Mouse (Mus musculus) megakaryocyte, embryonic 14.5 days (primary cell): ENCODE results near the gene 2200002D01Rik. TPM values are rescaled to one million over a fixed set of nuclear protein-coding genes. Genes with fewer than 3 reads are reported as not detected.
A peak's percentile ranks its signal among the peaks of the same experiment; 100 is the strongest.
"Not testable (repeated sequence)": the region's sequence is repeated elsewhere in the genome, so short reads cannot be mapped to it uniquely, and the experiment has no call there.

Experiments used
- H3K27me3 ChIP-seq: replicated peaks from 2 replicates; pipeline ENCODE3; 2012; ENCODE audit warnings: inconsistent platforms
- H3K36me3 ChIP-seq: replicated peaks from 2 replicates; pipeline ENCODE3; 2012; ENCODE audit warnings: low read length, inconsistent platforms, mixed read lengths
- H3K4me1 ChIP-seq: 2 replicates; pipeline ENCODE4 v1.6.1; 2012; ENCODE audit warnings: inconsistent platforms
- H3K4me3 ChIP-seq: replicated peaks from 2 replicates; pipeline ENCODE3; 2012; ENCODE audit warnings: moderate library complexity, mild to moderate bottlenecking, inconsistent platforms
- H3K9me3 ChIP-seq: 2 replicates; pipeline ENCODE4 v1.6.1; 2012; ENCODE audit warnings: inconsistent platforms
- FLI1 ChIP-seq: IDR thresholded peaks from 2 replicates; pipeline ENCODE4 v1.6.1; 2012; ENCODE audit warnings: low read length, inconsistent platforms, mixed read lengths
- GATA1 ChIP-seq: IDR thresholded peaks from 3 replicates; pipeline ENCODE4 v1.6.1; 2012; ENCODE audit warnings: mixed read lengths, low read length, inconsistent platforms, borderline replicate concordance
- polyA plus RNA-seq: library from polyadenylated mRNA; stranded (reverse); fragments of >175 nt; gene quantifications from 2 replicates; pipeline ENCODE4 v1.2.3, GENCODE M21; 2012; ENCODE audit warnings: low replicate concordance; ENCODE audit not compliant: insufficient read depth

The 2200002D01Rik gene
- polyA plus RNA-seq, 1 experiment: 0.46 TPM

- H3K27me3 ChIP-seq: no peaks in the 10 kb centered on the region
- H3K36me3 ChIP-seq: peaks cover 18% of the 10 kb centered on the region
- peaks cover 35% of the 10 kb centered on the region for H3K9me3 ChIP-seq
- H3K4me3 ChIP-seq: peak overlapping the region; percentile 93
- peaks cover 30% of the 10 kb centered on the region for H3K4me1 ChIP-seq
- TF ChIP-seq GATA1 (no peak), FLI1 (no peak)
Measured at GRCm38 (mm10) chr7:29211415-29212198, 36.7 kb downstream of the 2200002D01Rik start.

DNA sequence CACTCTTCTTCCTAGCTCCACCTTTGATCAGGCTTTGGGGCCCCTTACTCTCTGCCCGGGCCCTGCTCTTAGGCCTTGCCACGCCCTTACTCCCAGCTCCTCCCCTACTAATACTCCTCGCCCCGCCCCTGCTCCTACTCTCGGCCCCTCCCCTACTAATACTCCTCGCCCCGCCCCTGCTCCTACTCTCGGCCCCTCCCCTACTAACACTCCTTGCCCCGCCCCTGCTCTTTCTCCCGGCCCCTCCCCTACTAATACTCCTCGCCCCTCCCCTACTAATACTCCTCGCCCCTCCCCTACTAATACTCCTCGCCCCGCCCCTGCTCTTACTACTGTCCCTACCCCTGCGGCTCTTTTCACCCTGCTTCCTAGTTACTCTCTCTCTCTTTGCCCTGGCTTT lies 37.3 kb downstream of the 2200002D01Rik start:
- H3K4me1 ChIP-seq: peaks cover 29% of the 10 kb centered on the region
- peaks cover 13% of the 10 kb centered on the region for H3K36me3 ChIP-seq
- H3K27me3 ChIP-seq: not testable (repeated sequence)
- peaks cover 33% of the 10 kb centered on the region for H3K9me3 ChIP-seq
- H3K4me3 ChIP-seq: peak overlapping the region; percentile 93

DNA sequence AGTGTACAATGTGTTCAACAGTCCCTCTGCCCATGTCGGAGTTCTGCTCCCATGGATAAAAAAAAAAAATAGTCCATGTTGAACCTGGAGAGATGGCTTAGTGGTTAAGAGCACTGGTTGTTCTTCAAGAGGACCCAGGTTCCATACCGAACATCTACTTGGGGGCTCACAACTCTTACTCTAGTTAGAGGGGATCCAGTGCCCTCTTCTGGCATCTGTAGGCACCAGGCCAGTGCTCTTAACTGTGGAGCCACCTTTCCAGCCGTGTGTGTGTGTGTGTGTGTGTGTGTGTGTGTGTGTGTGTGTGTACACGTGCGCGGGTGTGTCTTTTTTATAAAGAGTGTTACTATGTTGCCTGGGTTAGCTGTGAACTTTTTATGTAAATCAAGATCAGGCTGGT lies 45.7 kb downstream of the 2200002D01Rik start:
- no peaks in the 10 kb centered on the region for H3K9me3 ChIP-seq
- H3K36me3 ChIP-seq: no peaks in the 10 kb centered on the region
- peaks cover 10% of the 10 kb centered on the region for H3K27me3 ChIP-seq
- no peak overlapping the region for H3K4me3 ChIP-seq
- TF ChIP-seq GATA1 (no peak), FLI1 (no peak)
- H3K4me1 ChIP-seq: 0 out of 2 replicates have a peak, but pooled peaks cover 4% of the 10 kb centered on the region

Other genes with a start within 250 kb of the 2200002D01Rik start
- 0.12 TPM in 1 of 2 replicates, not detected in the other for gene Ryr1, start 123.3 kb downstream of the 2200002D01Rik start, polyA plus RNA-seq
- gene Rasgrp4, start 113.6 kb downstream of the 2200002D01Rik start, polyA plus RNA-seq: 1.9 and 7.5 TPM in 2 replicates
- gene Fam98c, start 92.2 kb downstream of the 2200002D01Rik start, polyA plus RNA-seq: 75.5 and 135 TPM in 2 replicates
- gene Ggn, start 78.3 kb downstream of the 2200002D01Rik start, polyA plus RNA-seq: 16.0 and 26.1 TPM in 2 replicates
- 5.9 and 7.0 TPM in 2 replicates for gene Spred3, start 78.1 kb downstream of the 2200002D01Rik start, polyA plus RNA-seq
- gene Psmd8, start 67.8 kb downstream of the 2200002D01Rik start, polyA plus RNA-seq: 131 and 177 TPM in 2 replicates
- 0.19 and 0.61 TPM in 2 replicates for gene Catsperg1, start 34.4 kb downstream of the 2200002D01Rik start, polyA plus RNA-seq
- 32.5 and 42.2 TPM in 2 replicates for gene Kcnk6, start 16.0 kb downstream of the 2200002D01Rik start, polyA plus RNA-seq
- 1,324 and 2,330 TPM in 2 replicates for gene Yif1b, start 10.1 kb downstream of the 2200002D01Rik start, polyA plus RNA-seq
- 19.9 and 37.0 TPM in 2 replicates for gene Spint2, start 33.4 kb upstream of the 2200002D01Rik start, polyA plus RNA-seq
- 12.7 and 22.8 TPM in 2 replicates for gene Ppp1r14a, start 40.8 kb upstream of the 2200002D01Rik start, polyA plus RNA-seq
- 1.2 TPM in 1 of 2 replicates, not detected in the other for gene Dpf1, start 55.5 kb upstream of the 2200002D01Rik start, polyA plus RNA-seq